Mouse (Mus musculus): ENCODE data around the gene Olfr1411. TPM values are rescaled to one million over a fixed set of nuclear protein-coding genes. Genes with fewer than 3 reads are reported as not detected.

Olfr1411 gene
- polyA plus RNA-seq, 1 experiment from 2014 or later: not detected

- Histone ChIP-seq H3K9ac (peak overlapping the region; percentile 96; the same call in 1 of the 2 replicates), H3K4me2 (replicated peaks) (peak overlapping the region; percentile 90)
Measured at GRCm38 (mm10) chr1:92640393-92640792, 46.2 kb downstream of the Olfr1411 start.

GRCm38 (mm10) chr1:92641514-92642272 lies 47.5 kb downstream of the Olfr1411 start, which contains the start of gene Cops9:
TSS of gene Cops9 (minus strand) at chr1:92641985.
- H3K4me1 ChIP-seq: peaks cover 22% of the 10 kb centered on the region
- no peaks in the 10 kb centered on the region; the same call in 1 of the 2 replicates for H3K27me3 ChIP-seq
- no peaks in the 10 kb centered on the region for H3K9me3 ChIP-seq (replicated peaks)
- H3K4me3 ChIP-seq (replicated peaks): peak within 1 kb of the TSS; percentile 96
- H3K4me2 ChIP-seq (replicated peaks): peak within 1 kb of the TSS; percentile 90
- under 1% methylated on average over 50 of the region's 50 CpGs for WGBS
- H3K36me3 ChIP-seq: peaks cover 29% of the 10 kb centered on the region
- H3K9ac ChIP-seq: peak within 1 kb of the TSS; percentile 96
- H3K27ac ChIP-seq (replicated peaks): peak within 1 kb of the TSS; percentile 75
- ATAC-seq (ENCODE audit: insufficient number of reproducible peaks, low FRiP score, low TSS enrichment, low read depth): peak; percentile 87

More at GRCm38 (mm10) chr1:92640393-92640792, 46.2 kb downstream of the Olfr1411 start:
- WGBS: 78% methylated on average over 6 of the region's 6 CpGs
- Histone ChIP-seq H3K36me3 (peaks cover 37% of the 10 kb centered on the region), H3K27ac (replicated peaks) (no peak overlapping the region), H3K27me3 (no peaks in the 10 kb centered on the region), H3K4me1 (peaks cover 22% of the 10 kb centered on the region), H3K9me3 (replicated peaks) (no peaks in the 10 kb centered on the region), H3K4me3 (replicated peaks) (peak overlapping the region; percentile 96)
- no peak for ATAC-seq (ENCODE audit: insufficient number of reproducible peaks, low FRiP score, low TSS enrichment, low read depth)

GRCm38 (mm10) chr1:92643691-92644090 lies 49.5 kb downstream of the Olfr1411 start:
- no peak overlapping the region for H3K27ac ChIP-seq (replicated peaks)
- H3K4me3 ChIP-seq (replicated peaks): no peak overlapping the region
- no peaks in the 10 kb centered on the region for H3K9me3 ChIP-seq (replicated peaks)
- no peak for ATAC-seq (ENCODE audit: insufficient number of reproducible peaks, low FRiP score, low TSS enrichment, low read depth)
- H3K4me1 ChIP-seq: peaks cover 35% of the 10 kb centered on the region
- 78% methylated on average over 4 of the region's 4 CpGs for WGBS
- H3K36me3 ChIP-seq: peaks cover 10% of the 10 kb centered on the region
- H3K9ac ChIP-seq: no peak overlapping the region
- no peak overlapping the region for H3K4me2 ChIP-seq (replicated peaks)
- H3K27me3 ChIP-seq: no peaks in the 10 kb centered on the region; the same call in 1 of the 2 replicates

- Histone ChIP-seq H3K27me3 (no peaks in the 10 kb centered on the region; the same call in 1 of the 2 replicates), H3K9me3 (replicated peaks) (no peaks in the 10 kb centered on the region), H3K4me3 (replicated peaks) (no peak overlapping the region), H3K4me1 (peaks cover 35% of the 10 kb centered on the region), H3K9ac (no peak overlapping the region), H3K27ac (replicated peaks) (no peak overlapping the region), H3K36me3 (0 out of 2 replicates have a peak, but pooled peaks cover under 1% of the 10 kb centered on the region), H3K4me2 (replicated peaks) (no peak overlapping the region)
- ATAC-seq (ENCODE audit: insufficient number of reproducible peaks, low FRiP score, low TSS enrichment, low read depth): no peak
- 81% methylated on average over 5 of the region's 5 CpGs for WGBS
Measured at GRCm38 (mm10) chr1:92644916-92645315, 50.7 kb downstream of the Olfr1411 start.

- no peaks in the 10 kb centered on the region; the same call in 1 of the 2 replicates for H3K27me3 ChIP-seq
- no peak overlapping the region for H3K9ac ChIP-seq
- ATAC-seq (ENCODE audit: insufficient number of reproducible peaks, low FRiP score, low TSS enrichment, low read depth): no peak
- H3K4me3 ChIP-seq (replicated peaks): no peak overlapping the region
- H3K4me2 ChIP-seq (replicated peaks): no peak overlapping the region
- H3K27ac ChIP-seq (replicated peaks): no peak overlapping the region
- peaks cover 23% of the 10 kb centered on the region for H3K4me1 ChIP-seq
- no peaks in the 10 kb centered on the region for H3K9me3 ChIP-seq (replicated peaks)
- H3K36me3 ChIP-seq: no peaks in the 10 kb centered on the region
- 51% methylated on average over 2 of the region's 2 CpGs for WGBS
Measured at GRCm38 (mm10) chr1:92646111-92646510, 51.9 kb downstream of the Olfr1411 start.

GRCm38 (mm10) chr1:92646601-92647000 lies 52.4 kb downstream of the Olfr1411 start:
- Histone ChIP-seq H3K27ac (replicated peaks) (no peak overlapping the region), H3K27me3 (no peaks in the 10 kb centered on the region; the same call in 1 of the 2 replicates), H3K9me3 (replicated peaks) (no peaks in the 10 kb centered on the region), H3K4me1 (peaks cover 21% of the 10 kb centered on the region), H3K4me3 (replicated peaks) (no peak overlapping the region), H3K36me3 (no peaks in the 10 kb centered on the region), H3K4me2 (replicated peaks) (no peak overlapping the region), H3K9ac (no peak overlapping the region)
- ATAC-seq (ENCODE audit: insufficient number of reproducible peaks, low FRiP score, low TSS enrichment, low read depth): no peak
- WGBS: 77% methylated on average over 7 of the region's 7 CpGs

GRCm38 (mm10) chr1:92647026-92647425 lies 52.8 kb downstream of the Olfr1411 start:
- Histone ChIP-seq H3K27me3 (no peaks in the 10 kb centered on the region; the same call in 1 of the 2 replicates), H3K36me3 (no peaks in the 10 kb centered on the region), H3K27ac (replicated peaks) (no peak overlapping the region), H3K9ac (no peak overlapping the region), H3K4me2 (replicated peaks) (no peak overlapping the region), H3K4me3 (replicated peaks) (no peak overlapping the region), H3K9me3 (replicated peaks) (no peaks in the 10 kb centered on the region), H3K4me1 (peaks cover 19% of the 10 kb centered on the region)
- WGBS: 68% methylated on average over 4 of the region's 4 CpGs
- no peak for ATAC-seq (ENCODE audit: insufficient number of reproducible peaks, low FRiP score, low TSS enrichment, low read depth)

Other genes with a start within 250 kb of the Olfr1411 start
- gene Ndufa10, start 120.6 kb upstream of the Olfr1411 start, polyA plus RNA-seq (2015; fragmentation: Nextera tagmentation; extraction: Ambion mirVana): 249 and 278 TPM in 2 replicates
- not detected in 2 replicates for gene Olfr1416, start 109.3 kb upstream of the Olfr1411 start, polyA plus RNA-seq (2015; fragmentation: Nextera tagmentation; extraction: Ambion mirVana)
- not detected in 2 replicates for gene Olfr1415, start 98.3 kb upstream of the Olfr1411 start, polyA plus RNA-seq (2015; fragmentation: Nextera tagmentation; extraction: Ambion mirVana)
- gene Olfr1414, start 75.8 kb upstream of the Olfr1411 start, polyA plus RNA-seq (2015; fragmentation: Nextera tagmentation; extraction: Ambion mirVana): not detected in 2 replicates
- not detected in 2 replicates for gene Olfr1413, start 23.1 kb upstream of the Olfr1411 start, polyA plus RNA-seq (2015; fragmentation: Nextera tagmentation; extraction: Ambion mirVana)
- not detected in 2 replicates for gene Olfr1412, start 8.6 kb upstream of the Olfr1411 start, polyA plus RNA-seq (2015; fragmentation: Nextera tagmentation; extraction: Ambion mirVana)
- gene Olfr1410, start 11.4 kb downstream of the Olfr1411 start, polyA plus RNA-seq (2015; fragmentation: Nextera tagmentation; extraction: Ambion mirVana): 0.17 TPM in 1 of 2 replicates, not detected in the other
- 0.05 TPM in 1 of 2 replicates, not detected in the other for gene Olfr12, start 23.4 kb downstream of the Olfr1411 start, polyA plus RNA-seq (2015; fragmentation: Nextera tagmentation; extraction: Ambion mirVana)
- gene Cops9, start 47.6 kb downstream of the Olfr1411 start, polyA plus RNA-seq (2015; fragmentation: Nextera tagmentation; extraction: Ambion mirVana): 403 and 419 TPM in 2 replicates
- 0.11 and 0.17 TPM in 2 replicates for gene Otos, start 54.4 kb downstream of the Olfr1411 start, polyA plus RNA-seq (2015; fragmentation: Nextera tagmentation; extraction: Ambion mirVana)
- 93.6 and 95.3 TPM in 2 replicates for gene Gpc1, start 237.2 kb downstream of the Olfr1411 start, polyA plus RNA-seq (2015; fragmentation: Nextera tagmentation; extraction: Ambion mirVana)

Data from embryonic facial prominence, embryonic 15.5 days (tissue).